8 mouse cellular contexts compared by ENCODE assay signal in the genomic region with DNA sequence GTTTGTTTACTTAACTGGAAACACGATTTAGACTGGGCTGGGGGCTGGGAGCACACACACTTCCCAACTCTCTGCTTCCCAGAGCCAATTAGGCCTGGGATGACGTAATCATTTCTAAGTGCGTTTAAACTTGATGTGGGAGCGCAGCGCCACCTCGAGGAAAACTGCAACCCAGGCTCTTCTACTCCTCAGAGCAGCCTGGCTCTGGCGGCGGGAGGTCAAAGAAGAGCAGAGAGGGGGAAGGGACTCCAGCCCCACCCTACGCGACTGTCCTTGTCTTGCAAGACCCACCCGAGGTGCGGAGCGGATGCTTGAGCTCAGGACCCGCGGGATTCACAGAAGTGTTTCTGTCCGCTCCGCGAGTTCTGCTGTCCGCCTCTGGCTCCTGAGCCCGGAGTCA. TPM values are rescaled to one million over a fixed set of nuclear protein-coding genes. Genes with fewer than 3 reads are reported as not detected.
DNase-seq lines count a peak whose midpoint lies in the region; ATAC-seq lines count a peak whose summit lies in the region.

No protein-coding gene starts in this region.

- peaks cover 38% of the 10 kb centered on the region for H3K4me1 ChIP-seq in hindbrain, embryonic 13.5 days (replicated peaks)

- peak overlapping the region; percentile 43 for H3K4me3 ChIP-seq in hindbrain, embryonic 13.5 days

- no peaks in the 10 kb centered on the region for H3K36me3 ChIP-seq in hindbrain, embryonic 13.5 days

- peak overlapping the region; percentile 77 for H3K4me2 ChIP-seq in hindbrain, embryonic 13.5 days

- no peak overlapping the region for H3K27ac ChIP-seq in hindbrain, embryonic 13.5 days

- no peaks in the 10 kb centered on the region for H3K9me3 ChIP-seq in hindbrain, embryonic 13.5 days

- H3K27me3 ChIP-seq in hindbrain, embryonic 13.5 days = no peaks in the 10 kb centered on the region

- peak; percentile 87 for DNase-seq in Muller cell, postnatal 12 days (ENCODE audit: inconsistent ontology term)
- DNase-seq in cerebellum, postnatal 10 days = peak; percentile 94 to 95
- DNase-seq in frontal cortex, postnatal 25 days (ENCODE audit: low spot score in 2 of 2) = peak; percentile 83 to 84
- peak; percentile 81 to 91 for DNase-seq in layer of hippocampus, postnatal 25 days (ENCODE audit: extremely low spot score in 1 of 2, low spot score in 1 of 2)
- DNase-seq in lung, postnatal 14 days = peak; percentile 89
- peak; percentile 86 for DNase-seq in ovary, postnatal 36 days (ENCODE audit: low spot score)
- DNase-seq in thymus, postnatal 25 days = peak; percentile 48

- ATAC-seq in hindbrain, embryonic 13.5 days (ENCODE audit: low FRiP score) = peak; percentile 61

- 1% methylated on average over 20 of the region's 20 CpGs for WGBS in hindbrain, embryonic 13.5 days

- peak overlapping the region; percentile 76 for H3K9ac ChIP-seq in hindbrain, embryonic 13.5 days

RNA-seq across cellular contexts. Expression of gene Shisa4, which starts 6.8 kb away (rescaled TPM):
- polyA plus RNA-seq in hindbrain, embryonic 13.5 days (2015; fragmentation: Nextera tagmentation; extraction: Ambion mirVana) = 84.2 and 89.9 TPM in 2 replicates
- total RNA-seq in layer of hippocampus, postnatal 25 days (2021) = 100 to 1,000 TPM; 137 to 140 TPM

RNA-seq across cellular contexts. Expression of gene Lmod1, which starts 43.6 kb away (rescaled TPM):
- polyA plus RNA-seq in hindbrain, embryonic 13.5 days (2015; fragmentation: Nextera tagmentation; extraction: Ambion mirVana) = 0.29 and 0.31 TPM in 2 replicates
- under 1 TPM; 0.56 to 0.64 TPM for total RNA-seq in layer of hippocampus, postnatal 25 days (2021)

RNA-seq across cellular contexts. Expression of gene Timm17a, which starts 54.7 kb away (rescaled TPM):
- 145 and 164 TPM in 2 replicates for polyA plus RNA-seq in hindbrain, embryonic 13.5 days (2015; fragmentation: Nextera tagmentation; extraction: Ambion mirVana)
- total RNA-seq in layer of hippocampus, postnatal 25 days (2021) = 100 to 1,000 TPM; 151 to 176 TPM
